Mouse (Mus musculus): Measurements from ENCODE around the gene Slc25a29. TPM values are rescaled to one million over a fixed set of nuclear protein-coding genes. Genes with fewer than 3 reads are reported as not detected.

Slc25a29 gene
- total RNA-seq, 2 experiments from 2014 or later: 13.6 to 19.5 TPM

DNA sequence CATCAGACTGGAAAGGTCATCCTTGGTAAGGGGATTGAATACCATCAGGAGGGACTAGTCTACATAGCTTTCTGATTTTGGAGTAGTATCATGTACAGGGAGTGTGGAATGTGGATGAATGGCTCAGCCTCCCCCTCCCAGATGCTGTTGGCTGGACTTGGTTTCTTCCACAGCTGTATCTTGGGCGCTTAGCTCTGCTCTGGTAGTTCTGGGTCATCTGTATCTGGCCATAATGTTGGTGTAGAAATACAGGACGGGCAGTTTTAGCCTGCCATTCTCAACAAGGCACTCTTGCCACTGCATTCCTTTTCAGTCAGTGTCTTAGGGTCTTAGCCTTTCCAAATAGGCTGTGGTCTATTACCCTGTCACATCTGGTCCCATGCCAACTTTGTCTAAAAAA is 34.1 kb downstream of the Slc25a29 start:
- DNase-seq: no peak

DNA sequence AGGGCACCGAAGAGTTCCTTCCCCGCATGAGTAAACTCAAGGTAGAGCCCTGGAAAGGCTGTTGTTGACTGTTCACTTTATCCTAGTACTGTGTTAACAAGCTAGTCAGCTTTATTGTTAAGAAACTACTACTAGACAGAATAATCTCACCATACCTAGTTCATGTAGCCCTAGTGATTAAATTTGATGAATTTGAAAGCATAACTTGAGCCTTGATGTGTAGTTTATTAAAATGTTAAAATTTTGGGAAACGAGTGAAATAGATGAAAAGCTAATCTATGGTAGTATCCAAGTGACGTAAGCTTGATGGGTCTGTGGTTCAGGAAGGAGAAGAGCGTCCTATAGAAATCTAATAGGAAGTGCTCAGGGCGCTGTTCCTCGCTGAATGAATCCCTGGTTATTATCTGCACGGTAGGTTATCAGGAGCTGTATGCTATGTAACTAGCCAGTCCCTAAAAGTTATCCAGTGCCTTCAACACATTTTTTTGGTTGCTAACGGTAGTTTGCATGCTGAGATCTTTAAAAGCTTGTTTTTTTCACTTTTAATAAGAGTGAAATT is 40.6 kb downstream of the Slc25a29 start:
- DNase-seq: no peak

DNA sequence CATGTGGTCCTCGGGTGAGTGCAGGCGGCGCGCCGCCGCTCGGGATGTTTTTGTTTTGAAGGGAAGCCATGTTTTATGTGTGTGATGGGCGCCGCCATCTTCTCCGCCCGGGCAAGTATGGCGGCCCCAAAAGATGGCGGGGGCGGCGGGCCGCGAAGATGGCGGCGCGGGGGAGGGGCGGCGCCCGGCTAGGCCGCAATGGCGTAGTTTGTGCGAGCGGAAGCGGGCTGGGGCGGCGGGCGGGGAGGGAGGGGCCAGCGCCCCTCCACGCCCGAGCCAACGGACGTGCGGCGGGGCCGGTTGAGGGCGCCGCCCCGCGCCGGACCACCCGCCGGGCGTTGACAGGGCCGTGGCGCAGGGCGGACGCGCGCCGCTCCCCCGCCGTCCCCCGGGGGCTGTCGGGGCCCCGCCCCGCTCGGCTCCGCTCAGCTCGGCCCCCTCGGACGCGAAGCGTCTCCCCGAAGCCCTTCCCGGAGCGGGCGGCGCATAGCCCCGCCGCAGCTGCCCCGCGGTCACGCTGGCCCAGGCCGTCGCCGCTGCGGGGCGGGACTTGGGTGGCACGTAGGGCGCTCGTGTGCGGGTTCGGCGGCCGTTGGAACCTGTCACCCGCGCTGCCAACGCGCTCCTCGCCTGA is 41.5 kb downstream of the Slc25a29 start:
- DNase-seq: peak; percentile 86 to 91

DNA sequence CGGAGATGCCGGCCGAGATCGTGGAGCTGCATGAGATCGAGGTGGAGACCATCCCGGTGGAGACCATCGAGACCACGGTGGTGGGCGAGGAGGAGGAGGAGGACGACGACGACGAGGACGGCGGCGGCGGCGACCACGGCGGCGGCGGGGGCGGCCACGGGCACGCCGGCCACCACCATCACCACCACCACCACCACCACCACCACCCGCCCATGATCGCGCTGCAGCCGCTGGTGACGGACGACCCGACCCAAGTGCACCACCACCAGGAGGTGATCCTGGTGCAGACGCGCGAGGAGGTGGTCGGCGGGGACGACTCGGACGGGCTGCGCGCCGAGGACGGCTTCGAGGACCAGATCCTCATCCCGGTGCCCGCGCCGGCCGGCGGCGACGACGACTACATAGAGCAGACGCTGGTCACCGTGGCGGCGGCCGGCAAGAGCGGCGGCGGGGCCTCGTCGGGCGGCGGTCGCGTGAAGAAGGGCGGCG is 42.2 kb downstream of the Slc25a29 start:
- peak; percentile 20 to 34 for DNase-seq

DNA sequence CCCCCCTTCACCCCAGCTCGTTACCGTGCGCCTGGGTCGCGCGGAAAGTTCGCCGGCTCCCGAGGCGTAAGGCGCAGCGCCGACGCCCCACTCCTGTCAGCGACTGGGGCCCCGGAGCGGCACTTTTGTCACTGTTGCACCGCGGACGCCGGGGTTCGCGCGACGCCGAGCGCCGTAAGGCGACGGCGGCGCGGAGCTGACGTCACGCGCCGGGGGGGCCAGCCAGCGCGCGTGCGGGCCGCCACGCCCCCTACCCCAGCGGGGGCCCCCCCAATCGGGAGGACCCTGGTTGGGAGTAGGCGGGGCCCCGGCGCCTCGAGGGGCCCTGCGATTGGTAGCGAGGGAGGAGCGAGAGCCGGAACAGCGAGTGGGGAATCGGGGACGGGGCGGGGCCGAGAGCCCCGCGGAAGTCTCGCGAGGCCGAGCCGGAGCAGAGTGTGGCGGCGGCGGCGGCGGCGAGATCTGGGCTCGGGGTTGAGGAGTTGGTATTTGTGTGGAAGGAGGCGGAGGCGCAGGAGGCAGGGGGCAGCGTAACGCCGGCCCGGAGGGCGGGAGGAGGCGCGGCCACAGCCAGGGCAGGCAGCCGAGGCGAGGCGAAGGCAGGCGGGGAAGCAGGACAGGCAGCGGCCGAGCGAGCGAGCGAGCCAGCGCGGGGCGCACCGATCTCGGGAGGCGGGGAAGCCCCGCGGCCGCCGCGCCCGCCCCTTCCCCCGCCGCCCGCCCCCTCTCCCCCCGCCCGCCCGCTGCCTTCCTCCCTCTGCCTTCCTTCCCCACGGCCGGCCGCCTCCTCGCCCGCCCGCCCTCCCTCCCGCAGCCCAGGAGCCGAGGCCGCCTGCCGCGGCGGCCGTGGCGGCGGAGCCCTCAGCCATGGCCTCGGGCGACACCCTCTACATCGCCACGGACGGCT is 42.9 kb downstream of the Slc25a29 start, which contains the start of gene Yy1:
Gene Yy1 (plus strand): TSS at position 428 of the 907 bp plus-strand sequence.
- peak; percentile 99 to 100 for DNase-seq

DNA sequence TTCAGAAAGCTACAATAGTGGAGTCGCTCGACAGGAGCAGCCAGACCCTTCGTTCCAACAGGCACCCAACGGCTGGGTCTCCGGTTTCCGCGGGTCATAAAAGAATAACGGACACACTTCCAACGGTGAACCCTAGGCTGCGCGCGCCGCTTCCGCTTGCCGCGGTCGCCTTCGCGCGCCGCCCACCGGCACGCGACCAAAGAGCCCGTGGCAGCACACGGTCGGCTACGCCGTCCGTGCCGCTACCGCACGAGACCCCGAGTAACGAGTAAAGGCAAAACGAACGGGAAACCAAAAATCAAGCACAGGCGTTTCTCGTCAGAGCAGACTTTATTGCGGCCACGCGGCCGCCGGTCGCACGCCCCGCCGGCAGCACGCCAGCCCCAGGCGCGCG is 43.5 kb downstream of the Slc25a29 start:
- DNase-seq: peak; percentile 84 to 89

DNA sequence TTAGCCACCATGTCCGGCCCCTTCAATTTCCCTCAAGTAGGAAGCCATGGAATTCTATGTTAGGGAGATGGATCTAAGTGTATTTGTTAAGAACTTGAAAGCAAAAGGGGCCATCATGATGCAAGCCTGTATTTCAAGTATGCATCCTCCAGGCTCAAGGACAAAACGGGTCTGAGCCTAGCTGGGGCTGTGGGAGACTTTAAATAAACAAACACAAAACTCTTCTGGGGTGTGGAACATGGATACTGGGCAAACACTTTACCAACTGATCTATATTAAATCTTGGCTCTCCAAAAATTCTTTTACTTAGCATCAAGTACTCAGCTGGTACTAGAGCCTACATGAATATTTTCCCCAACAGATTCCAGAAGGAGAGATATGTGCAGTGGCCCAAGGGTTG is 48.4 kb downstream of the Slc25a29 start:
- DNase-seq: no peak

DNA sequence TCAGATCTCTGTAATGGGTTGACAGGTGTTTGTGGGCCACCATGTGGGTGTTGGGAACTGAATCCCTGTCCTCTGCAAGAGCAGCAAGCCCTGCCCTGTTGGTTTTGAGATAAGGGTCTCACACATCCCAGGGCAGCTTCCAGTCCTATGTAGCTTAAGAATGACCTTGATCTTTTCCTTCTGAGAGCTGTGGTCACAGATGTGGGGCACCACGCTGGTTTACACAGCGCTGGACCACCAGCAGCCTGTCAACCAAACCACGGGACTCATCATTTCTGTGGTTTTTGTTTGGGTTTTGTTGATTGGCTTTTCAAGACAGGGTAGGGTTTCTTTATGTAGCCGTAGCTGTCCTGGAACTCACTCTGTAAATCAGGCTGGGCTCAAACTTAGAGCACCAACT is 50.5 kb downstream of the Slc25a29 start:
- no peak for DNase-seq

DNA sequence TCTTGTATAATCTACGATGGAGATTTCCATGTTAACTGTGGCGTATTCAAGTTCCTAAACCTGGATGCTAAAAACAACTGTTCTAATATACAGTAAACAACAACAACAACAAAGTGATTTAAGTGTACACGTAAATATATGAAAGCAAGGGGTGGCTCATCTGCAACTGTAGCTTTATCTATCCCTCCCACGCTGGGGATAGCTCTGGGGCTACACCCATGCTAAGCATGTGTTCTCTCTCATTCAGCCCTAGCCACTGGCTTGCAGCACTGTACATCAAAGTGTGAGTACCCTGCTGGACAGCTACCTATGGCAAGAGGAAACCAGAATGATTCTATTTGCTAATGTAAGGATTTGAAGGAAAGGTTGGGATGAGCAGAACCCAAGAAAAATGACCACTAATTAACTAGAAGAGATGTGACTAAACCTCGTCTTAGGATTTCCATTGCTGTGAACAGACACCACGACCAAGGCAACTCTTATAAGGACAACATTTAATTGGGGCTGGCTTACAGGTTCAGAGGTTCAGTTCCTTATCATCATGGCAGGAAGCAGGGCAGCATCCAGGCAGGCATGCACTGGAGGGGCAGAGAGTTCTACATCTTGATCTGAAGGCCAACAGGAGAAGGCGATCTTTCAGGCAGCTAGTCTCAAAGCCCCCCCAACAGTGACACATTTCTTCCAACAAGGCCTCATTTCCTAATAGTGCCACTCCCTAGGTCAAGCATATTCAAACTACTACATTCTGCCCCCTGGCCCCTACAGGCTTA is 55.4 kb downstream of the Slc25a29 start:
- no peak for DNase-seq

Small RNA genes lying within 50 kb of the gene (microRNA-seq; reads per million reads assigned to microRNA genes)
- 93.8 reads per million, percentile 52 among the genes with 10 or more reads in this experiment for gene Mir345

Other genes with a start within 250 kb of the Slc25a29 start
- under 1 TPM in 1 of 2 experiments, not detected in 1; 0.23 TPM for gene Degs2, start 133.6 kb downstream of the Slc25a29 start, total RNA-seq (2021)
- 10 to 100 TPM; 69.4 to 84.1 TPM for gene Yy1, start 42.9 kb downstream of the Slc25a29 start, total RNA-seq (2021)
- 10 to 100 TPM; 11.2 to 13.5 TPM for gene Slc25a47, start 163 bp upstream of the Slc25a29 start, total RNA-seq (2021)
- gene Wdr25, start 57.7 kb upstream of the Slc25a29 start, total RNA-seq (2021): 1 to 10 TPM; 5.8 to 8.1 TPM
- 10 to 100 TPM; 59.0 to 63.1 TPM for gene Wars, start 58.3 kb upstream of the Slc25a29 start, total RNA-seq (2021)
- 1 to 10 TPM; 2.9 to 4.0 TPM for gene Begain, start 232.3 kb upstream of the Slc25a29 start, total RNA-seq (2021)